10 mouse cellular contexts compared by ENCODE assay signal in the genomic region with DNA sequence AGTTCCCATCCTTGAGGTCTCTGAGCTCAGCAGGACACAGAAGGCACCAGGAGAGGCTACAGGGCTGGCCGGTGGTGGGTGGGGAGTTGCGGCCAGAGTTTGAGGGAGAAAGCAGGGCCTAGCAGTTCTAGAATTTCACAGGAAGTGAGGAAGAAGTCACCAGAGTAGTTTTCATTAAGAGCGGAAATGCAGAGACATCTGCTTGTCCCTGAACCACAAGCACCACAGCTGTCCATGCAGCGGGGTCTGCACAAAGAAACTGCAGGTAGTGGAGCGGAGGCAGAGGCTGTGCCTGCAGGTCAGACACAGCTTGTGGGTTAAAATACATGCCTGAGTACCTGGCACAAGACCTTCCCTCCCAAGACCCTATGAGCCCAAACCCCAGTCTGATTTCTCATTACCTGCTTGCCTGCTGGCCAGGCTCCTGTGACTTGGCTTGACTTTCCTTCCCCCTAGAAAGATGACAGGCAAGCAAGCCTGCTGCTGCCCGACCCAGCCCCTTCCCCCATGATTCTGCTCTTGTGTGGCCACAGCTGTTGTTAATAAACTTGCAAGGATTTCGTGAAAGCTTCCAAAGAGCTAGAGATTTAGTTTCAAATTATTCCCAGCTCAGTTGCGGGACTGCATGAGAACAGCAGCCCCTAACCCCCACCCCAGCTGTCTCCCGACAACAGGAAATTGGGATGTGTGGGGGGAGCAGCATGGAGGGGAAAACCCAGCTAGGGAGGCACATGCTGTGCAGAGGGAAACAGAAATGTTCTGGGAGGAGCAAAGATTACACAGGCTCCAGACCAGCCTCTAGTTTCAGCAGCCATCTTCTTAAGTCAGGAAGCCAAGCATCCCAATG. TPM values are rescaled to one million over a fixed set of nuclear protein-coding genes. Genes with fewer than 3 reads are reported as not detected.
DNase-seq lines count a peak whose midpoint lies in the region; ATAC-seq and TF ChIP-seq lines count a peak whose summit lies in the region.
"Had no signal": no experiment of that assay in that cellular context is flagged by ENCODE, and none has a peak within 500 bp of the region (broad histone marks: within the 10 kb centered on the region; RNA-seq: fewer than 3 reads in every experiment).

No protein-coding gene starts in this region.

- H3K9me3 ChIP-seq in lung, embryonic 14.5 days (ENCODE audit: low read depth, low read length), result no peaks in the 10 kb centered on the region
- no peaks in the 10 kb centered on the region for H3K9me3 ChIP-seq in hindbrain, embryonic 12.5 days (replicated peaks)
- no peaks in the 10 kb centered on the region for H3K9me3 ChIP-seq in midbrain, embryonic 16.5 days (replicated peaks; ENCODE audit: control insufficient read depth, low read length, poor library complexity, severe bottlenecking)
- H3K9me3 ChIP-seq: G1E had no signal

- TF ChIP-seq CTCF in lung, embryonic 14.5 days (IDR thresholded peaks at IDR 0.05; ENCODE audit: low read depth), result no peak
- TF ChIP-seq CTCF in embryonic fibroblast, embryonic 13.5 days (IDR thresholded peaks at IDR 0.05; ENCODE audit: borderline replicate concordance, insufficient read depth, low read length), result no peak

- H3K27ac ChIP-seq in lung, embryonic 14.5 days (ENCODE audit: low read depth), result peak overlapping the region; percentile 95
- peak overlapping the region; percentile 95 for H3K27ac ChIP-seq in embryonic fibroblast, embryonic 13.5 days (ENCODE audit: insufficient read depth, low read length)
- H3K27ac ChIP-seq in hindbrain, embryonic 12.5 days, result peak overlapping the region; percentile 88
- peak overlapping the region; percentile 59 for H3K27ac ChIP-seq in midbrain, embryonic 16.5 days (ENCODE audit: low read length)
- H3K27ac ChIP-seq: macrophage had no signal

- H3K4me3 ChIP-seq in lung, embryonic 14.5 days (ENCODE audit: low read depth, low read length), result no peak overlapping the region
- no peak overlapping the region for H3K4me3 ChIP-seq in embryonic fibroblast, embryonic 13.5 days (ENCODE audit: insufficient read depth, low read length)
- H3K4me3 ChIP-seq in hindbrain, embryonic 12.5 days, result no peak overlapping the region
- H3K4me3 ChIP-seq in midbrain, embryonic 16.5 days (ENCODE audit: low read depth, low read length), result no peak overlapping the region

- peak; percentile 76 for DNase-seq in lung, embryonic 14.5 days
- no peak for DNase-seq in lung, adult 18-20 months
- DNase-seq in layer of hippocampus, postnatal 14 days (ENCODE audit: low spot score in 2 of 2), result peak; percentile 41 to 61
- DNase-seq in spleen, postnatal 14 days (ENCODE audit: low spot score in 2 of 2), result no peak

- TF ChIP-seq POLR2A in embryonic fibroblast, embryonic 13.5 days (IDR thresholded peaks at IDR 0.05; ENCODE audit: low read depth, low read length), result no peak

- H3K4me2 ChIP-seq in lung, embryonic 14.5 days, result peak overlapping the region; percentile 43
- peak overlapping the region; percentile 2; the same call in 1 of the 2 replicates for H3K4me2 ChIP-seq in hindbrain, embryonic 12.5 days (replicated peaks)
- no peak overlapping the region for H3K4me2 ChIP-seq in midbrain, embryonic 16.5 days (ENCODE audit: low read length)

- H3K36me3 ChIP-seq in lung, embryonic 14.5 days (ENCODE audit: insufficient read depth), result peaks cover 16% of the 10 kb centered on the region
- peaks cover 4% of the 10 kb centered on the region; the same call in 1 of the 2 replicates for H3K36me3 ChIP-seq in hindbrain, embryonic 12.5 days
- no peaks in the 10 kb centered on the region for H3K36me3 ChIP-seq in midbrain, embryonic 16.5 days (ENCODE audit: control insufficient read depth, insufficient read depth, low read length)

- WGBS in lung, embryonic 14.5 days, result 35% methylated on average over 9 of the region's 9 CpGs
- WGBS in hindbrain, embryonic 12.5 days, result 53% methylated on average over 9 of the region's 9 CpGs
- WGBS in midbrain, embryonic 16.5 days, result 58% methylated on average over 9 of the region's 9 CpGs

- ATAC-seq in lung, embryonic 14.5 days (ENCODE audit: insufficient read depth), result peak; percentile 83
- ATAC-seq in hindbrain, embryonic 12.5 days (ENCODE audit: low FRiP score), result 0 out of 2 replicates have a peak, but pooled peaks have one; percentile 38
- no peak for ATAC-seq in midbrain, embryonic 16.5 days
- ATAC-seq in erythroid progenitor cell, adult 5-6 weeks (replicated peaks; ENCODE audit: low FRiP score, poor library complexity, severe bottlenecking), result no peak

- no peak overlapping the region for H3K9ac ChIP-seq in lung, embryonic 14.5 days
- no peak overlapping the region for H3K9ac ChIP-seq in hindbrain, embryonic 12.5 days
- 0 out of 2 replicates have a peak overlapping the region, but pooled peaks have one; percentile 2 for H3K9ac ChIP-seq in midbrain, embryonic 16.5 days (ENCODE audit: low read depth, low read length)

- H3K27me3 ChIP-seq in lung, embryonic 14.5 days (ENCODE audit: insufficient read depth, low read length), result no peaks in the 10 kb centered on the region
- no peaks in the 10 kb centered on the region for H3K27me3 ChIP-seq in hindbrain, embryonic 12.5 days
- no peaks in the 10 kb centered on the region for H3K27me3 ChIP-seq in midbrain, embryonic 16.5 days (ENCODE audit: control insufficient read depth, insufficient read depth, low read depth, low read length)

- no peaks in the 10 kb centered on the region for H3K4me1 ChIP-seq in lung, embryonic 14.5 days (ENCODE audit: insufficient read depth)
- H3K4me1 ChIP-seq in embryonic fibroblast, embryonic 13.5 days (ENCODE audit: control insufficient read depth, insufficient read depth, low read length), result peaks cover 27% of the 10 kb centered on the region
- H3K4me1 ChIP-seq in hindbrain, embryonic 12.5 days, result peaks cover 36% of the 10 kb centered on the region
- peaks cover 5% of the 10 kb centered on the region; the same call in 1 of the 2 replicates for H3K4me1 ChIP-seq in midbrain, embryonic 16.5 days (ENCODE audit: control insufficient read depth, insufficient read depth, low read length)

RNA-seq across cellular contexts. Expression of a gene that starts 40.7 kb away (rescaled TPM):
- polyA plus RNA-seq in lung, embryonic 14.5 days (2014; fragmentation: Nextera tagmentation; extraction: Ambion mirVana), result 331 and 347 TPM in 2 replicates
- polyA plus RNA-seq in embryonic fibroblast, embryonic 13.5 days (2011; ENCODE audit: insufficient read length, low read depth, missing spikeins), result 323 and 406 TPM in 2 replicates
- 699 and 764 TPM in 2 replicates for polyA plus RNA-seq in hindbrain, embryonic 12.5 days (2016; fragmentation: Nextera tagmentation; extraction: Ambion mirVana)
- total RNA-seq in layer of hippocampus, postnatal 14 days (2021), result 100 to 1,000 TPM; 304 to 311 TPM
- polyA plus RNA-seq in midbrain, embryonic 16.5 days (2015; fragmentation: Nextera tagmentation; extraction: Ambion mirVana), result 493 and 557 TPM in 2 replicates
- total RNA-seq in erythroid progenitor cell, adult 5-6 weeks (2015; ENCODE audit: low replicate concordance), result 0.84 TPM in 1 of 2 replicates, not detected in the other
- 5.1 TPM in 1 of 2 replicates, not detected in the other for total RNA-seq in erythroid progenitor cell, adult 5-6 weeks (2017; ENCODE audit: low replicate concordance)
- total RNA-seq: G1E had no signal
- polyA plus RNA-seq: G1E had no signal

Comparison
In these comparisons a context has a peak if more than half of its experiments do, and no peak if none do; other contexts are left out.
1. DNase-seq: peak in lung, embryonic 14.5 days (single experiment) and layer of hippocampus, postnatal 14 days (2 of 2); none in lung, adult 18-20 months (0 of 2) and spleen, postnatal 14 days (0 of 2).
2. ATAC-seq: peak in lung, embryonic 14.5 days (single experiment) and hindbrain, embryonic 12.5 days (single experiment); none in midbrain, embryonic 16.5 days (single experiment) and erythroid progenitor cell, adult 5-6 weeks (single experiment).
3. Peak in every context shown above with its lines, with median percentiles within 50 percentile points of each other: H3K27ac ChIP-seq.